Mouse (Mus musculus) intestine, embryonic 15.5 days (tissue): ENCODE data around the gene E2f3. TPM values are rescaled to one million over a fixed set of nuclear protein-coding genes. Genes with fewer than 3 reads are reported as not detected.

Source experiments
- ATAC-seq: fragments of 200-750 bp; cut with Nextera tagmentation; 2 replicates; pipeline ENCODE4 v1.8.0; 2017; ENCODE audit warnings: moderate TSS enrichment, moderate library complexity
- H3K27ac ChIP-seq: fragments of 300-500 bp; sonication (generic); 2 replicates; pipeline ENCODE4 v1.5.1; 2015; ENCODE audit warnings: mild to moderate bottlenecking, inconsistent platforms
- H3K27me3 ChIP-seq: fragments of 300-500 bp; sonication (generic); replicated peaks from 2 replicates; pipeline ENCODE4 v1.6.1; 2015; ENCODE audit warnings: inconsistent platforms
- H3K36me3 ChIP-seq: fragments of 300-500 bp; sonication (generic); 2 replicates; pipeline ENCODE4 v1.6.1; 2015; ENCODE audit warnings: inconsistent platforms
- H3K4me1 ChIP-seq: fragments of 300-500 bp; sonication (generic); replicated peaks from 2 replicates; pipeline ENCODE4 v1.6.1; 2015; ENCODE audit warnings: inconsistent platforms
- H3K4me2 ChIP-seq: fragments of 300-500 bp; sonication (generic); replicated peaks from 2 replicates; pipeline ENCODE4 v1.6.1; 2015; ENCODE audit warnings: mild to moderate bottlenecking, inconsistent platforms
- H3K4me3 ChIP-seq: fragments of 300-500 bp; sonication (generic); replicated peaks from 2 replicates; pipeline ENCODE4 v1.5.1; 2015; ENCODE audit warnings: inconsistent platforms
- H3K9ac ChIP-seq: fragments of 300-500 bp; sonication (generic); 2 replicates; pipeline ENCODE4 v1.6.1; 2015; ENCODE audit warnings: inconsistent platforms
- H3K9me3 ChIP-seq: fragments of 300-500 bp; sonication (generic); 2 replicates; pipeline ENCODE4 v1.6.1; 2016; ENCODE audit warnings: inconsistent platforms
- WGBS: fragments of 180-500 bp; shearing (Covaris S2); methylation state at CpG from one replicate; pipeline ENCODE4 v1.1.7; 2015; 5-methylcytosine and 5-hydroxymethylcytosine counted together
- polyA plus RNA-seq: library from polyadenylated mRNA; unstranded; fragments of >200 nt; fragmentation: Nextera tagmentation; extraction: Ambion mirVana; gene quantifications from 2 replicates; pipeline ENCODE4 v1.2.1, GENCODE M21; 2015

Gene E2f3
- polyA plus RNA-seq, 1 experiment from 2014 or later: 10.6 TPM

DNA sequence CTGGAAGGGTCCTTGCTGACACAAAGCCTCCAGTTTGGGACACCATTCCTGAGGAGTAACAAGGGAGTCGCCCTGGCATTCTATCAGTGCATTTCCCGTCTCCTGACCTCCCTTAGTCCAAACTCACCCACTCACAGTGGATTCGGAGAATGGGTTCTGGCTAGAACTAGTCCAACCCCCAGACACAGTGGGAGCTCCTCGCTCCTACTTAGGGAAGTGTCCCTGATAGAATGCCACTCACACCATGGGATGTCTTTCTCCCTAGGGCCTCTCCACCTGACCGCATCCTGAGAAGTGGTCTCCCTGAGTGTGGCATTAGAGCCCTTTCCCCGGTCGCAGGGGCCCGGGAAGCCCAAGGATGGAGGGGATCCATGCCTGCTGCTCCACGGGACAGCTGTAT is 77.4 kb downstream of the E2f3 start:
- Histone ChIP-seq H3K9ac (no peak overlapping the region), H3K36me3 (peaks cover 35% of the 10 kb centered on the region), H3K9me3 (no peaks in the 10 kb centered on the region), H3K4me3 (no peak overlapping the region), H3K27ac (no peak overlapping the region), H3K4me2 (no peak overlapping the region), H3K4me1 (no peaks in the 10 kb centered on the region), H3K27me3 (no peaks in the 10 kb centered on the region)
- no peak for ATAC-seq
- WGBS: 92% methylated on average over 9 of the region's 9 CpGs

DNA sequence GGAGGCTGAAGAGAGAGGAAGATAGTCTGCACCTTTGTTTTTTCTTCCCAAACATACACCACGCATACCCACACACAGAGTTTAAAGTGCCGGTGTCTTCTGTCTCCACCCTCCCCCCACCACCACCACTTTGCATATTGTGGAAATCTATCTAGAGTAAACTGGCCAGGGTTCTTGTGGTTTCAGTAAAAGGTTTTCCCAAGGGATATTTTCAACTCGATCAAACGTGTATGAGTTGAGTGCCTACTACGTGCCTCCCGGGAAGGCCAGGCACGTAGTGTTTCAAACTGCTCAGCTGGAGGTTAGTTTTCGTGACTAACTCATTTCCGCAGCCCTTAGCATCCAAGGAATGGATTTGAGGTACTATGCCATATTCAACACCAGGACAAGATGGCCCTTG is 77.9 kb downstream of the E2f3 start:
- peaks cover 35% of the 10 kb centered on the region for H3K36me3 ChIP-seq
- no peaks in the 10 kb centered on the region for H3K4me1 ChIP-seq
- H3K27ac ChIP-seq: no peak overlapping the region

GRCm38 (mm10) chr13:29906734-29907133 is 79.1 kb downstream of the E2f3 start:
- H3K27ac ChIP-seq: no peak overlapping the region
- 94% methylated on average over 10 of the region's 10 CpGs for WGBS
- no peak for ATAC-seq

More for the DNA sequence above, 77.9 kb downstream of the E2f3 start:
- H3K4me2 ChIP-seq: no peak overlapping the region
- WGBS: 94% methylated on average over 9 of the region's 9 CpGs
- no peak overlapping the region for H3K9ac ChIP-seq
- ATAC-seq: no peak
- no peaks in the 10 kb centered on the region for H3K9me3 ChIP-seq
- H3K27me3 ChIP-seq: no peaks in the 10 kb centered on the region
- H3K4me3 ChIP-seq: no peak overlapping the region

GRCm38 (mm10) chr13:29903341-29903740 is 82.5 kb downstream of the E2f3 start:
- H3K4me3 ChIP-seq: no peak overlapping the region
- no peak overlapping the region for H3K4me2 ChIP-seq
- H3K9ac ChIP-seq: no peak overlapping the region
- H3K27ac ChIP-seq: no peak overlapping the region
- no peaks in the 10 kb centered on the region for H3K27me3 ChIP-seq
- H3K4me1 ChIP-seq: no peaks in the 10 kb centered on the region
- no peak for ATAC-seq
- H3K36me3 ChIP-seq: peaks cover 9% of the 10 kb centered on the region
- no peaks in the 10 kb centered on the region for H3K9me3 ChIP-seq
- WGBS: 88% methylated on average over 1 of the region's 1 CpGs

More at GRCm38 (mm10) chr13:29906734-29907133, 79.1 kb downstream of the E2f3 start:
- Histone ChIP-seq H3K4me1 (no peaks in the 10 kb centered on the region), H3K27me3 (no peaks in the 10 kb centered on the region), H3K9ac (no peak overlapping the region), H3K9me3 (no peaks in the 10 kb centered on the region), H3K4me3 (no peak overlapping the region), H3K36me3 (peaks cover 35% of the 10 kb centered on the region), H3K4me2 (no peak overlapping the region)

GRCm38 (mm10) chr13:29902676-29903075 is 83.2 kb downstream of the E2f3 start:
- WGBS: 77% methylated on average over 1 of the region's 1 CpGs
- Histone ChIP-seq H3K4me3 (no peak overlapping the region), H3K9ac (no peak overlapping the region), H3K36me3 (peaks cover 6% of the 10 kb centered on the region; the same call in 1 of the 2 replicates), H3K9me3 (no peaks in the 10 kb centered on the region), H3K4me2 (no peak overlapping the region), H3K27ac (no peak overlapping the region), H3K4me1 (no peaks in the 10 kb centered on the region), H3K27me3 (no peaks in the 10 kb centered on the region)
- no peak for ATAC-seq

GRCm38 (mm10) chr13:29901641-29902040 is 84.2 kb downstream of the E2f3 start:
- 57% methylated on average over 4 of the region's 4 CpGs for WGBS
- Histone ChIP-seq H3K27ac (no peak overlapping the region), H3K4me1 (no peaks in the 10 kb centered on the region), H3K9ac (no peak overlapping the region), H3K9me3 (no peaks in the 10 kb centered on the region), H3K4me3 (no peak overlapping the region), H3K4me2 (no peak overlapping the region), H3K36me3 (peaks cover 3% of the 10 kb centered on the region; the same call in 1 of the 2 replicates), H3K27me3 (no peaks in the 10 kb centered on the region)
- ATAC-seq: no peak

GRCm38 (mm10) chr13:29866780-29867179 is 119.1 kb downstream of the E2f3 start:
- no peaks in the 10 kb centered on the region for H3K9me3 ChIP-seq
- H3K4me1 ChIP-seq: no peaks in the 10 kb centered on the region
- no peaks in the 10 kb centered on the region for H3K36me3 ChIP-seq
- H3K27me3 ChIP-seq: no peaks in the 10 kb centered on the region
- peak; percentile 49 for ATAC-seq
- H3K27ac ChIP-seq: no peak overlapping the region
- no peak overlapping the region for H3K4me2 ChIP-seq
- H3K9ac ChIP-seq: no peak overlapping the region
- WGBS: 86% methylated on average over 3 of the region's 3 CpGs
- no peak overlapping the region for H3K4me3 ChIP-seq

DNA sequence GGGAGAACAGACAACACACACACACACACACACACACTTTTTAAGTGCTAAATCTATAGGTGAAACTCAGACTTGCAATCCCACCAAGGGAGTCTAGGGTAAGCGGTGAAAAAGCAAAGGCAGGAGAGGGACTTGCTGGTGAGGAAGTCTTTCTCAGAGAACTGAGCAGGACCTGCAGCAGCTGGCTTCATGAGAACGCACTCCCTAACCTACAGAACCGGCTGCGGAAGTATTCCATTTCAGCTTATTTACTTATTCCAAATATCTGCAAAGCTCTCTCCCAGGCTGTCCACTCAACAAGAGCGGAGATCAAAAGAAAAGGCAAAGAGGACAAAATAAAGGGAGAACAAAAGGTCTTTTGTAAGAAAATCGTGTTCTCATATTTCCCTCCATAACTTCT is 121.5 kb downstream of the E2f3 start:
- Histone ChIP-seq H3K4me3 (no peak overlapping the region), H3K4me2 (no peak overlapping the region), H3K27me3 (no peaks in the 10 kb centered on the region), H3K27ac (no peak overlapping the region), H3K9me3 (no peaks in the 10 kb centered on the region), H3K36me3 (no peaks in the 10 kb centered on the region), H3K9ac (no peak overlapping the region), H3K4me1 (no peaks in the 10 kb centered on the region)
- WGBS: 63% methylated on average over 6 of the region's 6 CpGs
- no peak for ATAC-seq

- WGBS: 69% methylated on average over 2 of the region's 2 CpGs
- Histone ChIP-seq H3K4me2 (no peak overlapping the region), H3K36me3 (no peaks in the 10 kb centered on the region), H3K9ac (no peak overlapping the region), H3K4me3 (no peak overlapping the region), H3K27ac (no peak overlapping the region), H3K4me1 (no peaks in the 10 kb centered on the region), H3K9me3 (no peaks in the 10 kb centered on the region), H3K27me3 (no peaks in the 10 kb centered on the region)
- ATAC-seq: no peak
These were observed 125.8 kb downstream of the E2f3 start for GRCm38 (mm10) chr13:29860087-29860486.

DNA sequence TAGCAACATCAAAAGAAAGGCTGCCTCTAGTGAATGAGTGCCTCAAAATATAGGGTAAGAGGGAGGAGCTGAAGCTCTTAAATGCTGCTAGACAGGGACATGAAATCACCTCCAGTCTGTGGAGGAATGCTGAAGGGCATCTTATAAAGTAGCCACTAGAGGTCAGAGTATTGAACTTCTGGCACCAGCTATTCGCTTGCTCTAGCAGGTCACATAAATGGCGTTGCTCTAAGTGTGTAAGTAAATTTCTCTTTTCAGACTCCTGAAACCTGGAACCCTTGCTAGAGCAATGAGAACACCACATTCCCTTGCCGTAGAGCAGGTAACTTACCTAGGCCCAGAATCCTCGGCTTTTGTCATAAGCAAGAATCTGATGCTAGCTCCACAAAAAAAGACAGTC is 128.4 kb downstream of the E2f3 start:
- ATAC-seq: peak; percentile 57
- 15% methylated on average over 4 of the region's 4 CpGs for WGBS
- H3K27ac ChIP-seq: no peak overlapping the region
- no peaks in the 10 kb centered on the region for H3K36me3 ChIP-seq
- no peaks in the 10 kb centered on the region for H3K9me3 ChIP-seq
- no peak overlapping the region for H3K4me3 ChIP-seq
- H3K4me2 ChIP-seq: no peak overlapping the region
- no peak overlapping the region for H3K9ac ChIP-seq
- no peaks in the 10 kb centered on the region for H3K27me3 ChIP-seq
- H3K4me1 ChIP-seq: no peaks in the 10 kb centered on the region; the same call in 1 of the 2 replicates

Other genes starting within 250 kb of the E2f3 start
- gene Cdkal1, start 130.4 kb downstream of the E2f3 start, polyA plus RNA-seq: 26.0 and 30.4 TPM in 2 replicates
- gene Mboat1, start 150.4 kb upstream of the E2f3 start, polyA plus RNA-seq: 43.1 and 46.5 TPM in 2 replicates